Comparison of ENCODE assay signal across 13 mouse cellular contexts in genomic region chr9:108073141-108073930, GRCm38 (mm10). TPM values are rescaled to one million over a fixed set of nuclear protein-coding genes. Genes with fewer than 3 reads are reported as not detected.
DNase-seq lines count a peak whose midpoint lies in the region; ATAC-seq and TF ChIP-seq lines count a peak whose summit lies in the region.
"Had no signal": no experiment of that assay in that cellular context is flagged by ENCODE, and none has a peak within 500 bp of the region (broad histone marks: within the 10 kb centered on the region; RNA-seq: fewer than 3 reads in every experiment).

No protein-coding gene starts in this region.

- intact Hi-C loops in heart, postnatal 10 days (cut with DNase I): no loop called here

- H3K4me1 ChIP-seq in erythroblast, embryonic 14.5 days (ENCODE audit: control insufficient read depth): peaks cover 78% of the 10 kb centered on the region
- H3K4me1 ChIP-seq in heart, embryonic 15.5 days (replicated peaks): peaks cover 33% of the 10 kb centered on the region
- H3K4me1 ChIP-seq in midbrain, embryonic 10.5 days: peaks cover 30% of the 10 kb centered on the region
- H3K4me1 ChIP-seq in midbrain, embryonic 11.5 days (ENCODE audit: control insufficient read depth, insufficient read depth, low read length): peaks cover 3% of the 10 kb centered on the region; the same call in 1 of the 2 replicates
- peaks cover 3% of the 10 kb centered on the region; the same call in 1 of the 2 replicates for H3K4me1 ChIP-seq in midbrain, postnatal 0 days (ENCODE audit: insufficient read depth, low read length)

- 0 out of 2 replicates have a peak overlapping the region, but pooled peaks have one; percentile 9 for H3K9ac ChIP-seq in heart, embryonic 15.5 days
- H3K9ac ChIP-seq in midbrain, embryonic 11.5 days (ENCODE audit: low read length): no peak overlapping the region
- 0 out of 2 replicates have a peak overlapping the region, but pooled peaks have one; percentile 8 for H3K9ac ChIP-seq in midbrain, postnatal 0 days (replicated peaks; ENCODE audit: low read length, poor library complexity, severe bottlenecking)
- H3K9ac ChIP-seq: embryonic facial prominence, embryonic 13.5 days; liver, embryonic 14.5 days; midbrain, embryonic 12.5 days had no signal

- 49% methylated on average over 7 of the region's 7 CpGs for WGBS in heart, embryonic 15.5 days
- 69% methylated on average over 7 of the region's 7 CpGs for WGBS in midbrain, embryonic 10.5 days
- 61% methylated on average over 7 of the region's 7 CpGs for WGBS in midbrain, embryonic 11.5 days
- WGBS in midbrain, postnatal 0 days: 61% methylated on average over 7 of the region's 7 CpGs

- no peaks in the 10 kb centered on the region for H3K9me3 ChIP-seq in erythroblast, embryonic 14.5 days (ENCODE audit: control insufficient read depth, low read length)
- H3K9me3 ChIP-seq in heart, embryonic 15.5 days (replicated peaks): no peaks in the 10 kb centered on the region
- H3K9me3 ChIP-seq in midbrain, embryonic 10.5 days (replicated peaks): no peaks in the 10 kb centered on the region
- no peaks in the 10 kb centered on the region for H3K9me3 ChIP-seq in midbrain, embryonic 11.5 days (ENCODE audit: control insufficient read depth, low read length)
- no peaks in the 10 kb centered on the region for H3K9me3 ChIP-seq in midbrain, postnatal 0 days (ENCODE audit: low read length)
- H3K9me3 ChIP-seq: embryonic facial prominence, embryonic 13.5 days; midbrain, embryonic 12.5 days had no signal

- peaks cover 98% of the 10 kb centered on the region for H3K36me3 ChIP-seq in erythroblast, embryonic 14.5 days (ENCODE audit: control insufficient read depth)
- H3K36me3 ChIP-seq in heart, embryonic 15.5 days: peaks cover 25% of the 10 kb centered on the region; the same call in 1 of the 2 replicates
- H3K36me3 ChIP-seq in midbrain, embryonic 10.5 days: peaks cover 32% of the 10 kb centered on the region
- H3K36me3 ChIP-seq in midbrain, embryonic 11.5 days (ENCODE audit: control insufficient read depth, insufficient read depth, low read length): no peaks in the 10 kb centered on the region; the same call in 1 of the 2 replicates
- H3K36me3 ChIP-seq in midbrain, postnatal 0 days (ENCODE audit: insufficient read depth, low read length): peaks cover 24% of the 10 kb centered on the region

- ATAC-seq in erythroblast, adult 5-6 weeks (replicated peaks; ENCODE audit: low FRiP score, poor library complexity, severe bottlenecking): no peak
- peak; percentile 53; the same call in 1 of the 2 replicates for ATAC-seq in heart, embryonic 15.5 days (replicated peaks; ENCODE audit: insufficient number of reproducible peaks, insufficient read depth, low FRiP score, low read depth)
- ATAC-seq in midbrain, embryonic 11.5 days (ENCODE audit: low FRiP score): no peak
- ATAC-seq in midbrain, postnatal 0 days (ENCODE audit: low FRiP score): no peak
- ATAC-seq: activated CD4-positive, CD25-positive, alpha-beta regulatory T cell, adult 4 months had no signal

- no peak for TF ChIP-seq CTCF in midbrain, postnatal 0 days (IDR thresholded peaks at IDR 0.05)

- no peaks in the 10 kb centered on the region for H3K27me3 ChIP-seq in erythroblast, embryonic 14.5 days (ENCODE audit: control insufficient read depth)
- no peaks in the 10 kb centered on the region for H3K27me3 ChIP-seq in heart, embryonic 15.5 days
- H3K27me3 ChIP-seq in midbrain, embryonic 10.5 days (ENCODE audit: low read depth, poor library complexity, severe bottlenecking): no peaks in the 10 kb centered on the region
- H3K27me3 ChIP-seq in midbrain, embryonic 11.5 days (ENCODE audit: control insufficient read depth, insufficient read depth, low read length): no peaks in the 10 kb centered on the region
- H3K27me3 ChIP-seq in midbrain, postnatal 0 days (ENCODE audit: insufficient read depth, low read length): no peaks in the 10 kb centered on the region
- H3K27me3 ChIP-seq: embryonic facial prominence, embryonic 13.5 days; midbrain, embryonic 12.5 days had no signal

- H3K4me3 ChIP-seq in erythroblast, embryonic 14.5 days (replicated peaks): peak overlapping the region; percentile 10
- no peak overlapping the region for H3K4me3 ChIP-seq in heart, embryonic 15.5 days
- H3K4me3 ChIP-seq in midbrain, embryonic 10.5 days: no peak overlapping the region
- no peak overlapping the region for H3K4me3 ChIP-seq in midbrain, embryonic 11.5 days (ENCODE audit: low read depth, low read length)
- H3K4me3 ChIP-seq in midbrain, postnatal 0 days (ENCODE audit: low read depth, low read length): no peak overlapping the region
- H3K4me3 ChIP-seq: embryonic facial prominence, embryonic 13.5 days; midbrain, embryonic 12.5 days had no signal

- no peak overlapping the region for H3K4me2 ChIP-seq in heart, embryonic 15.5 days
- no peak overlapping the region for H3K4me2 ChIP-seq in midbrain, embryonic 11.5 days
- no peak overlapping the region for H3K4me2 ChIP-seq in midbrain, postnatal 0 days (ENCODE audit: low read depth, low read length, poor library complexity, severe bottlenecking)
- H3K4me2 ChIP-seq: embryonic facial prominence, embryonic 13.5 days; midbrain, embryonic 12.5 days had no signal

- no peak for DNase-seq in heart, postnatal 10 days
- no peak for DNase-seq in midbrain, embryonic 10.5 days (ENCODE audit: low spot score)
- no peak for DNase-seq in midbrain, embryonic 11.5 days (ENCODE audit: low spot score, missing footprints)
- DNase-seq in midbrain, postnatal 0 days (ENCODE audit: low spot score): no peak
- DNase-seq in right cerebral cortex, adult 2 months (ENCODE audit: low spot score in 2 of 2): no peak

- peak overlapping the region; percentile 79 for H3K27ac ChIP-seq in heart, embryonic 15.5 days
- peak overlapping the region; percentile 52 for H3K27ac ChIP-seq in midbrain, embryonic 10.5 days (replicated peaks)
- H3K27ac ChIP-seq in midbrain, embryonic 11.5 days (ENCODE audit: low read depth, low read length): no peak overlapping the region
- H3K27ac ChIP-seq in midbrain, postnatal 0 days (ENCODE audit: low read depth, low read length): no peak overlapping the region
- H3K27ac ChIP-seq: embryonic facial prominence, embryonic 13.5 days; liver, embryonic 14.5 days had no signal

RNA-seq across cellular contexts. Expression of gene Mst1, which starts 6.9 kb away (rescaled TPM):
- 2.4 and 2.6 TPM in 2 replicates for polyA plus RNA-seq in erythroblast, embryonic 14.5 days (2012)
- total RNA-seq in erythroblast, adult 5-6 weeks (2015; ENCODE audit: low replicate concordance): 33.0 and 48.8 TPM in 2 replicates
- 6.6 and 13.4 TPM in 2 replicates for total RNA-seq in erythroblast, adult 5-6 weeks (2017; ENCODE audit: low replicate concordance)
- polyA plus RNA-seq in heart, embryonic 15.5 days (2015; fragmentation: Nextera tagmentation; extraction: Ambion mirVana): 0.81 TPM in 1 of 2 replicates, not detected in the other
- not detected for total RNA-seq in heart, postnatal 10 days (2021)
- 0.78 and 0.87 TPM in 2 replicates for polyA plus RNA-seq in midbrain, embryonic 10.5 days (2016; fragmentation: Nextera tagmentation; extraction: Ambion mirVana)
- 0.47 and 0.78 TPM in 2 replicates for polyA plus RNA-seq in midbrain, embryonic 11.5 days (2014; fragmentation: Nextera tagmentation; extraction: Ambion mirVana)
- 0.14 TPM in 1 of 2 replicates, not detected in the other for total RNA-seq in midbrain, postnatal 0 days (2014; rRNA removed)
- polyA plus RNA-seq in midbrain, postnatal 0 days (2015; fragmentation: Nextera tagmentation; extraction: Ambion mirVana): not detected in 2 replicates
- total RNA-seq: layer of hippocampus, postnatal 10 days had no signal

RNA-seq across cellular contexts. Expression of gene Rnf123, which starts 9.8 kb away (rescaled TPM):
- 107 and 276 TPM in 2 replicates for polyA plus RNA-seq in erythroblast, embryonic 14.5 days (2012)
- total RNA-seq in erythroblast, adult 5-6 weeks (2015; ENCODE audit: low replicate concordance): 734 and 842 TPM in 2 replicates
- total RNA-seq in erythroblast, adult 5-6 weeks (2017; ENCODE audit: low replicate concordance): 498 and 626 TPM in 2 replicates
- 29.8 and 33.3 TPM in 2 replicates for polyA plus RNA-seq in heart, embryonic 15.5 days (2015; fragmentation: Nextera tagmentation; extraction: Ambion mirVana)
- 10 to 100 TPM; 62.5 to 83.1 TPM for total RNA-seq in heart, postnatal 10 days (2021)
- 32.2 and 39.6 TPM in 2 replicates for polyA plus RNA-seq in midbrain, embryonic 10.5 days (2016; fragmentation: Nextera tagmentation; extraction: Ambion mirVana)
- polyA plus RNA-seq in midbrain, embryonic 11.5 days (2014; fragmentation: Nextera tagmentation; extraction: Ambion mirVana): 27.2 and 29.2 TPM in 2 replicates
- 46.3 and 60.6 TPM in 2 replicates for total RNA-seq in midbrain, postnatal 0 days (2014; rRNA removed)
- 44.1 and 49.1 TPM in 2 replicates for polyA plus RNA-seq in midbrain, postnatal 0 days (2015; fragmentation: Nextera tagmentation; extraction: Ambion mirVana)

RNA-seq across cellular contexts. Expression of gene Amigo3, which starts 20.4 kb away (rescaled TPM):
- polyA plus RNA-seq in erythroblast, embryonic 14.5 days (2012): 0.01 and 0.08 TPM in 2 replicates
- 0.77 TPM in 1 of 2 replicates, not detected in the other for total RNA-seq in erythroblast, adult 5-6 weeks (2015; ENCODE audit: low replicate concordance)
- total RNA-seq in erythroblast, adult 5-6 weeks (2017; ENCODE audit: low replicate concordance): 2.3 and 2.8 TPM in 2 replicates
- polyA plus RNA-seq in heart, embryonic 15.5 days (2015; fragmentation: Nextera tagmentation; extraction: Ambion mirVana): 1.5 and 2.3 TPM in 2 replicates
- total RNA-seq in heart, postnatal 10 days (2021): 1 to 10 TPM; 1.9 to 2.2 TPM
- polyA plus RNA-seq in midbrain, embryonic 10.5 days (2016; fragmentation: Nextera tagmentation; extraction: Ambion mirVana): 2.6 and 3.8 TPM in 2 replicates
- 1.5 and 2.0 TPM in 2 replicates for polyA plus RNA-seq in midbrain, embryonic 11.5 days (2014; fragmentation: Nextera tagmentation; extraction: Ambion mirVana)
- 2.5 and 3.7 TPM in 2 replicates for total RNA-seq in midbrain, postnatal 0 days (2014; rRNA removed)
- polyA plus RNA-seq in midbrain, postnatal 0 days (2015; fragmentation: Nextera tagmentation; extraction: Ambion mirVana): 1.4 and 1.6 TPM in 2 replicates

RNA-seq across cellular contexts. Expression of gene Apeh, which starts 21.1 kb away (rescaled TPM):
- polyA plus RNA-seq in erythroblast, embryonic 14.5 days (2012): 47.5 and 65.3 TPM in 2 replicates
- 123 and 182 TPM in 2 replicates for total RNA-seq in erythroblast, adult 5-6 weeks (2015; ENCODE audit: low replicate concordance)
- 219 and 268 TPM in 2 replicates for total RNA-seq in erythroblast, adult 5-6 weeks (2017; ENCODE audit: low replicate concordance)
- polyA plus RNA-seq in heart, embryonic 15.5 days (2015; fragmentation: Nextera tagmentation; extraction: Ambion mirVana): 46.4 and 65.9 TPM in 2 replicates
- total RNA-seq in heart, postnatal 10 days (2021): 10 to 100 TPM; 44.6 to 53.1 TPM
- polyA plus RNA-seq in midbrain, embryonic 10.5 days (2016; fragmentation: Nextera tagmentation; extraction: Ambion mirVana): 71.2 and 80.2 TPM in 2 replicates
- polyA plus RNA-seq in midbrain, embryonic 11.5 days (2014; fragmentation: Nextera tagmentation; extraction: Ambion mirVana): 53.0 and 67.3 TPM in 2 replicates
- 32.3 and 45.1 TPM in 2 replicates for total RNA-seq in midbrain, postnatal 0 days (2014; rRNA removed)
- polyA plus RNA-seq in midbrain, postnatal 0 days (2015; fragmentation: Nextera tagmentation; extraction: Ambion mirVana): 38.3 and 42.7 TPM in 2 replicates

RNA-seq across cellular contexts. Expression of gene Gmppb, which starts 24.3 kb away (rescaled TPM):
- 0.32 and 0.61 TPM in 2 replicates for polyA plus RNA-seq in erythroblast, embryonic 14.5 days (2012)
- 4.8 and 5.6 TPM in 2 replicates for total RNA-seq in erythroblast, adult 5-6 weeks (2015; ENCODE audit: low replicate concordance)
- total RNA-seq in erythroblast, adult 5-6 weeks (2017; ENCODE audit: low replicate concordance): 4.1 and 7.8 TPM in 2 replicates
- polyA plus RNA-seq in heart, embryonic 15.5 days (2015; fragmentation: Nextera tagmentation; extraction: Ambion mirVana): 18.3 and 23.8 TPM in 2 replicates
- 10 to 100 TPM; 10.7 to 14.7 TPM for total RNA-seq in heart, postnatal 10 days (2021)
- polyA plus RNA-seq in midbrain, embryonic 10.5 days (2016; fragmentation: Nextera tagmentation; extraction: Ambion mirVana): 26.0 and 26.2 TPM in 2 replicates
- 18.3 and 19.2 TPM in 2 replicates for polyA plus RNA-seq in midbrain, embryonic 11.5 days (2014; fragmentation: Nextera tagmentation; extraction: Ambion mirVana)
- 13.4 and 18.7 TPM in 2 replicates for total RNA-seq in midbrain, postnatal 0 days (2014; rRNA removed)
- polyA plus RNA-seq in midbrain, postnatal 0 days (2015; fragmentation: Nextera tagmentation; extraction: Ambion mirVana): 14.9 and 17.8 TPM in 2 replicates

Comparison
In these comparisons a context has a peak if more than half of its experiments do, and no peak if none do; other contexts are left out.
1. H3K27ac ChIP-seq: peak in heart, embryonic 15.5 days (single experiment) and midbrain, embryonic 10.5 days (single experiment); none in midbrain, embryonic 11.5 days (single experiment) and midbrain, postnatal 0 days (single experiment).